Mouse (Mus musculus) limb, embryonic 10.5 days (tissue): ENCODE measurements around the gene Gm21627. TPM values are rescaled to one million over a fixed set of nuclear protein-coding genes. Genes with fewer than 3 reads are reported as not detected.
"Not testable (repeated sequence)": the region's sequence is repeated elsewhere in the genome, so short reads cannot be mapped to it uniquely, and the experiment has no call there.

ENCODE experiments used
- DNase-seq: peaks from one replicate; pipeline ENCODE4 v3.0.0-alpha.2; 2017; ENCODE audit warnings: low spot score
- H3K27ac ChIP-seq: fragments of 300-500 bp; sonication (generic); 2 replicates; pipeline ENCODE4 v1.5.1; 2016; ENCODE audit warnings: mild to moderate bottlenecking
- H3K27me3 ChIP-seq: fragments of 300-500 bp; sonication (generic); 2 replicates; pipeline ENCODE4 v1.6.1; 2016; ENCODE audit warnings: low read depth, mild to moderate bottlenecking; ENCODE audit not compliant: poor library complexity, severe bottlenecking
- H3K36me3 ChIP-seq: fragments of 300-500 bp; sonication (generic); 2 replicates; pipeline ENCODE4 v1.6.1; 2016; ENCODE audit warnings: mild to moderate bottlenecking, moderate library complexity
- H3K4me1 ChIP-seq: fragments of 300-500 bp; sonication (generic); 2 replicates; pipeline ENCODE4 v1.6.1; 2016
- H3K4me3 ChIP-seq: fragments of 300-500 bp; sonication (generic); 2 replicates; pipeline ENCODE4 v1.5.1; 2016; ENCODE audit warnings: mild to moderate bottlenecking, moderate library complexity
- H3K9me3 ChIP-seq: fragments of 300-500 bp; sonication (generic); replicated peaks from 2 replicates; pipeline ENCODE4 v1.6.1; 2016; ENCODE audit warnings: mild to moderate bottlenecking
- WGBS: fragments of 180-500 bp; shearing (Covaris S2); methylation state at CpG from one replicate; pipeline ENCODE4 v1.1.7; 2016; 5-methylcytosine and 5-hydroxymethylcytosine counted together
- polyA plus RNA-seq: library from polyadenylated mRNA; unstranded; fragments of >200 nt; fragmentation: Nextera tagmentation; extraction: Ambion mirVana; gene quantifications from 2 replicates; pipeline ENCODE4 v1.2.1, GENCODE M21; 2016

The Gm21627 gene
- polyA plus RNA-seq = not detected in 2 replicates

DNA sequence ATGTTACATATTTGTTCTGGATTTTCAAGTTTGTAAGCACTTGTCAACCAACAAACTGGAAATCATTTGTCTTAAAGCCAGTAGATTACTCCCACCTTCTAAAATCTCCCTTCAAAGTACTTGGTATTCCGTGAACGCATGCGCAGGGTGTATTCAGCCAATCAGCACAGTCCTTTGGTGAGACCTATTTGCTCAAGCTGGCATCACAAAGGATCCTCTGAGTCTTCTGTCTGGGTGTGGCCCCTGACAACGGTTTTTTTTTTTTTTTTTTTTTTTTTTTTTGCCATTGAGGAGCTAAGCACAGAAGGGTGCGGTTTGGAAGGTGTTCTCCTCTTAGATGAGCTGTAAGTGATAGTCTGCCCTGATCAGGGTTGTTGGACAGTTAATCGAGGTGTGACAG is at the start of gene Gm21627:
Gene Gm21627, plus strand, starts transcription at position 301 of the 400 bp plus-strand sequence.
- not testable (repeated sequence) for DNase-seq, H3K4me1 ChIP-seq, H3K4me3 ChIP-seq, H3K27ac ChIP-seq, H3K27me3 ChIP-seq, H3K36me3 ChIP-seq, H3K9me3 ChIP-seq
- WGBS = no CpG with 5 or more reads among the region's 6 CpGs
